Mouse (Mus musculus) bone marrow macrophage, adult 2 months (primary cell): ENCODE data around the gene Ncbp3.

ENCODE experiments used
- CTCF ChIP-seq: IDR thresholded peaks from 2 replicates; pipeline ENCODE4 v1.5.1; 2012; ENCODE audit warnings: low read depth, mild to moderate bottlenecking, low read length, moderate library complexity
- POLR2A ChIP-seq: IDR thresholded peaks from 2 replicates; pipeline ENCODE4 v1.6.1; 2012; ENCODE audit warnings: mild to moderate bottlenecking, low read depth, low read length, borderline replicate concordance

DNA sequence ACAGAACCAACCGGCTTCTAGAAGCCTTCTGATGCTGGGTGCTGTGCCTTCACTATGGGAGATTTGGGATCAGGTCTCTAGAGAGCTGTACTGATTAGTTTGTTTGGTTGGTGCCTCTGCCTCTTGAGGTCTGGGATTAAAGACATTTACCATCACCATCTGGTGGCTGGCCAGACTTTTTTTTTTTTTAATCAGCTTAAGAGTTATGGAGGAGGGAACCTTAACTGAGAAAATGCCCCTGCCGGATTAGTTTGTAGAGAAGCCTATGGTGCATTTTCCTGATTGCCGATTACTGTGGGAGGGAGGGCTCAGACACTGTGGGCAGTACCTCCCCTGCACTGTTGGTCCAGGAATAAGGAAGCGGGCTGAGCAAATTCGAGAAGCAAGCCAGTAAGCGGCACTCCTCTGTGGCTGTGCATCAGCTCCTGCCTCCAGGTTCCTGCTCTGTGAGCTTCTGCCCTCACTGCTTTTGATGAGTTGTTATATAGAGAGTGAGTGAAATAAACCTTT is 29.7 kb downstream of the Ncbp3 start:
- no peak for TF ChIP-seq POLR2A
- TF ChIP-seq CTCF, result no peak
